Mouse (Mus musculus) heart, embryonic 10.5 days (tissue): ENCODE results near the gene Gm15517. TPM values are rescaled to one million over a fixed set of nuclear protein-coding genes. Genes with fewer than 3 reads are reported as not detected.
A peak's percentile ranks its signal among the peaks of the same experiment; 100 is the strongest.

Experiments
- DNase-seq: peaks from one replicate; pipeline ENCODE4 v3.0.0-alpha.2; 2017; ENCODE audit warnings: low spot score
- H3K27ac ChIP-seq: fragments of 300-500 bp; sonication (generic); 2 replicates; pipeline ENCODE4 v1.5.1; 2016; ENCODE audit warnings: mild to moderate bottlenecking
- H3K27me3 ChIP-seq: fragments of 300-500 bp; sonication (generic); 2 replicates; pipeline ENCODE4 v1.6.1; 2016; ENCODE audit warnings: mild to moderate bottlenecking; ENCODE audit not compliant: poor library complexity, insufficient read depth, severe bottlenecking
- H3K36me3 ChIP-seq: fragments of 300-500 bp; sonication (generic); 2 replicates; pipeline ENCODE4 v1.6.1; 2016; ENCODE audit warnings: mild to moderate bottlenecking, moderate library complexity
- H3K4me1 ChIP-seq: fragments of 300-500 bp; sonication (generic); 2 replicates; pipeline ENCODE4 v1.6.1; 2016; ENCODE audit warnings: mild to moderate bottlenecking
- H3K4me3 ChIP-seq: fragments of 300-500 bp; sonication (generic); 2 replicates; pipeline ENCODE4 v1.5.1; 2016; ENCODE audit warnings: mild to moderate bottlenecking, moderate library complexity
- H3K9me3 ChIP-seq: fragments of 300-500 bp; sonication (generic); 2 replicates; pipeline ENCODE4 v1.6.1; 2016; ENCODE audit warnings: mild to moderate bottlenecking, moderate library complexity
- WGBS: fragments of 180-500 bp; shearing (Covaris S2); methylation state at CpG from one replicate; pipeline ENCODE4 v1.1.7; 2016; 5-methylcytosine and 5-hydroxymethylcytosine counted together
- polyA plus RNA-seq: library from polyadenylated mRNA; unstranded; fragments of >200 nt; fragmentation: Nextera tagmentation; extraction: Ambion mirVana; gene quantifications from 2 replicates; pipeline ENCODE4 v1.2.1, GENCODE M21; 2016

The Gm15517 gene
- polyA plus RNA-seq, 1 experiment from 2014 or later = not detected

DNA sequence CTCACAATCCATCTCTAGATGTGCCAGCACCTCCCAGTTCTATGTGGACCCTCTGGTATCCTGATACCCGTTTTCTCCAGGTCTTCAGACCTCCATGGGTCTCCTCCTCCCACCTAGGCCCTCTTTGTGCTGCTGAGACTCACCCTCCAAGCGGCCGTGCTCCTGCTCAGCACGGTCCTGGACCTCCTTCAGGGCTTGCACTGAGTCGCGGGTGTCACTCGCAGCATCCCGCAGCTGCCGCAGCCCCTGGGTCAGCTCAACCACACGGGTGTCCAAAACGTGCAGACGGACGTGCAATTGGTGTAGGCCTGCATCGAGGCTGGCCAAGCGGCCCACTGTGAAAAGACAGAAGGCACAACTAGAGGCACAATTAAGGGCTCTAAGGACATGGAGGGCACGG lies 44.4 kb downstream of the Gm15517 start:
- H3K4me3 ChIP-seq = peak overlapping the region; percentile 67
- 10% methylated on average over 16 of the region's 16 CpGs for WGBS
- no peaks in the 10 kb centered on the region for H3K9me3 ChIP-seq
- no peaks in the 10 kb centered on the region for H3K36me3 ChIP-seq
- peaks cover 51% of the 10 kb centered on the region for H3K27me3 ChIP-seq
- no peak for DNase-seq
- H3K27ac ChIP-seq = 0 out of 2 replicates have a peak overlapping the region, but pooled peaks have one; percentile 54
- H3K4me1 ChIP-seq = peaks cover 20% of the 10 kb centered on the region

DNA sequence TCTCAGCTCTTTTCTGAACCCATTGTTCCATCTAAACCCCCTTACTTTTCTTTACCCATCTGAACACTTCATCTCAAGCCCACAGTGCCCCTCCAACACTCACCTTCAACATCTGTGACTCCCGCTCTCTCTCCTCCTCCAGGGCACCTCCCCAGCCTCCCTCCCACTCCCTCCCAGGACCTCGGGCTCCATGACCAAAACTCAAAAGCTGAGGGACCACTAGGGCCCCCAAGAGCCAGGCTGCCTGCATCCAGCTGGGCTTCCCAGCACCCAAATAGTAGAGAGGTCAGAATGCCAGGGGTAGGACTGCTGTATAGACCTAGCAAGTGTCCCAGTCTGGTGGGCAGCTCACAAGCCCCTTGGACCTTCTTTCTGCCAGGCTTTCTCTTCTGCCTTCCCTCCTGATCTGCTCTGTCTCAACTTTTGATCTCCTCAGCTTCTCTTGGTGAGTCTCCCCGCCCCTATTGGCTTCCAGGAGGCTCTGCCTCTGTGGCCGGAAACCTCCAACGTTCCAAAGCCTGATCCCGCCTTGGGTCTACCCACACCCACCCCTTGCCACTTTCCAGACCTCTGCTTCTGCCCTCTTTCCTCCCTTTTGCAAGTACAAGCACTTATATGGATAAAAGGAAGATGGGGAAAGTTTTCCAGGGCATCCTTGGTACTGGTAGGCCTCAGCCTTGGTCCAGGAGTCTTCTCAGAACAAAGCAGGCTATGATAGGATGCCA lies 45.4 kb downstream of the Gm15517 start, which contains the start of gene Clec11a:
Gene Clec11a, minus strand, starts transcription at position 387 of the 725 bp plus-strand sequence.
- H3K4me3 ChIP-seq = peak within 1 kb of the TSS; percentile 67
- WGBS = 58% methylated on average over 6 of the region's 6 CpGs
- H3K9me3 ChIP-seq = no peaks in the 10 kb centered on the region
- no peak for DNase-seq
- H3K27me3 ChIP-seq = peaks cover 61% of the 10 kb centered on the region
- peak within 1 kb of the TSS; percentile 54; the same call in 1 of the 2 replicates for H3K27ac ChIP-seq
- no peaks in the 10 kb centered on the region for H3K36me3 ChIP-seq
- peaks cover 30% of the 10 kb centered on the region for H3K4me1 ChIP-seq

DNA sequence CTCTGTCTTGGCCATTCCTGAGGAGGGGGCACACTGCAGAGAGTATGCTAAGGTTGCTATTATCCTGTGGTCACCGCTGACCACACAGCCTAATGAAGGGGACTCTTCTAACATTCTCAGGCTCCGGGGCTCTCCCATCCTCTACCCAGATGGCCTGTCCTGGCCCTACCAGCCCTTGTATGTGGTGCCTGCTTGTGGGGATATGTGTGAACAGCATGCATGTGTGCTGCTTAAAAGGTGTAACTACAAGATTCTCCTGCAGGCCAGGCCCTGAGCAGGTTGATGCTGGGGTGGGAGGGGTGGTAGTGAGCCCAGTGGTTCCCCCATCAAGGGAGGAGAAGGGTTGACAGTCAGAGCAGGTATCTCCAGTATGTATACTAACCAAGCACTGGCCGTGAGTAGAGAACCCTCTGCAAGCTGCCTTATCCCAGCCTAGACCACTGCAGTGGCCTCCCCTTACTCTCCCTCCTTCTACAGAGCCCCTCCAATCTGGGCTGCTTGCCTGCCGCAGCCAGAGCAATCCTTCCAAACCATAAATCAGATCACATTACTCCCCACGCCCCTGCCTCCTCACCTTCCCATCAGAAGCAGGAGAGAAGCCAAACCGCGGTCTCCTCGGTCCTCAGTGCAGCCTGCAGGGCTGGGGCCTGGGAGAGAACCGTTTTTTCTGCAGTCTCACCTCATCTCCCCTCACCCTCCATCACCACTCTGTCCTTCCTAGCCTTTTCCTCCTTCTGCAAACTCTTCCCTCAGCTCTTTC lies 46.2 kb downstream of the Gm15517 start:
- Histone ChIP-seq H3K9me3 (no peaks in the 10 kb centered on the region), H3K36me3 (no peaks in the 10 kb centered on the region), H3K4me1 (peaks cover 37% of the 10 kb centered on the region), H3K27ac (no peak overlapping the region), H3K4me3 (no peak overlapping the region), H3K27me3 (peaks cover 68% of the 10 kb centered on the region)
- 42% methylated on average over 9 of the region's 9 CpGs for WGBS
- no peak for DNase-seq

DNA sequence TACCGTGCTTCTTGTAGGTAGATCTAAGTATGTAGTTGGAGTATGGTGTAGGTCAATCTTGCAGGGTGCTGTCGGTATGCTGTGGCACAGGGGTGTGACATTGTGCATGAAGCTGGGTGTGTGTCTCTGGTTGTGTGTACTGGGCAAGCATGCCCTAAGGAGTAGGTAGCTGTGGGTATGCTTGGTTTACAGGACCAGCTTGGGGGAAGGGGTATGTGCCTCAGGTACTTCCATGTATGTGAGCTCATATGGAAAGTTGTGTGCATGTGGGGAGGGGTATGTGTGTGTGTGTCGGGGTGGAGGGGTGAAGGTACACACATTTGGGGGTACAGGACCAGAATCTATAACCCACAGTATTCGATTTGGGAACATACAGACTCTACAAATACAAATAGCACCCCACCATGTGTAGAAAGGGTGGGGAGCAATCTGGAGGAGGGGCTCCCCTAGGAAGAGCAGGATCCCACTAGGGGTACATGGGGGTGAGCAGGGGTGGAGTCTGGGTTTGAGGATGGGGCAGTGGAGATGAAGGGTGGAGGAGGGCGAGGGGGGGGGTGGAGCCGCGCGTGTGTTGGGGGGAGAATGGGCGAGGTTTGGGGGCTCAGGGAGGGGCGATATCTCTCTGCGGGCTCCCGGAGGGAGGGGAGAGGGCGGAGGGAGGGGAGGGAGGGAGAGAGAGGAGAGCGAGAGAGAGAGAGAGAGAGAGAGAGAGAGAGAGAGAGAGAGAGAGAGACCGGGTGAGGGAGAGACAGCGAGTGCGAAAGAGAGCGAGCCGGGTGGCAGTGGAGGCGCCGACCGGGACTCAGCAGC lies 48.4 kb downstream of the Gm15517 start, which contains the start of gene Shank1:
Gene Shank1, plus strand, starts transcription at position 779 of the 810 bp plus-strand sequence.
- peaks cover 31% of the 10 kb centered on the region for H3K4me1 ChIP-seq
- peak within 1 kb of the TSS; percentile 67 for H3K27ac ChIP-seq
- no peak for DNase-seq
- H3K27me3 ChIP-seq = peaks cover 91% of the 10 kb centered on the region
- WGBS = 18% methylated on average over 12 of the region's 22 CpGs
- no peaks in the 10 kb centered on the region for H3K36me3 ChIP-seq
- no peaks in the 10 kb centered on the region for H3K9me3 ChIP-seq
- peak within 1 kb of the TSS; percentile 62 for H3K4me3 ChIP-seq

DNA sequence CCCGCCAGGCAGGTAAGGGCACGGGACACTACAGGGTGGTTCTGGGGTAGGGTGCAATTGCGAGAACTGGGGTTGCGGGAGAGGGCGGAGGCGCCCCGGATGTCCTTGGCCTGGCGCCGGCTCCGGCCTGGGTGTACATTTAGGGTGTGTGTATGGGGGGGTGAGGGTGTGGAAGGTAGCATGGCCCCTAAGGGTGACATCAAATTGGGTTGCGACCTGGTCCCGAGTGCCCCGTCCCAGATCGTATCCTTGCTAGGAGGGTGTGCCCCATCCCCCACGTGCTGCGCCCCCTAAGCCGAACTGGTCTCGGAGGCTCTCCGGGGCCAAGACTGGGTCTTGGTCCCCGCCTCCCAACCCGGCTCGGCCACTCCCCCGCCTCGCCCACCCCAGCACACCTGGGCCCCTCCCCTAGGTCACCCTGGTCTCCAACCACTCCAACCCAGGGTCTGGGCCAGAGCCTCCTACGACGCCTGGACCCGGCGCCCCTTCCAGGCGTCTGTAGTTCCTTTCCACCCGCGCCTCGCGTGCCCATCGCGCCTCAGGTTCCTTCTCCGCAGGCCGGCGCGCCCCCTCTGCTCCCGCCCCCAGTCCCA lies 49.1 kb downstream of the Gm15517 start:
- peak overlapping the region; percentile 62 for H3K4me3 ChIP-seq
- peaks cover 93% of the 10 kb centered on the region for H3K27me3 ChIP-seq
- H3K4me1 ChIP-seq = peaks cover 31% of the 10 kb centered on the region
- under 1% methylated on average over 40 of the region's 40 CpGs for WGBS
- no peaks in the 10 kb centered on the region for H3K9me3 ChIP-seq
- no peak for DNase-seq
- H3K27ac ChIP-seq = peak overlapping the region; percentile 67
- no peaks in the 10 kb centered on the region for H3K36me3 ChIP-seq

DNA sequence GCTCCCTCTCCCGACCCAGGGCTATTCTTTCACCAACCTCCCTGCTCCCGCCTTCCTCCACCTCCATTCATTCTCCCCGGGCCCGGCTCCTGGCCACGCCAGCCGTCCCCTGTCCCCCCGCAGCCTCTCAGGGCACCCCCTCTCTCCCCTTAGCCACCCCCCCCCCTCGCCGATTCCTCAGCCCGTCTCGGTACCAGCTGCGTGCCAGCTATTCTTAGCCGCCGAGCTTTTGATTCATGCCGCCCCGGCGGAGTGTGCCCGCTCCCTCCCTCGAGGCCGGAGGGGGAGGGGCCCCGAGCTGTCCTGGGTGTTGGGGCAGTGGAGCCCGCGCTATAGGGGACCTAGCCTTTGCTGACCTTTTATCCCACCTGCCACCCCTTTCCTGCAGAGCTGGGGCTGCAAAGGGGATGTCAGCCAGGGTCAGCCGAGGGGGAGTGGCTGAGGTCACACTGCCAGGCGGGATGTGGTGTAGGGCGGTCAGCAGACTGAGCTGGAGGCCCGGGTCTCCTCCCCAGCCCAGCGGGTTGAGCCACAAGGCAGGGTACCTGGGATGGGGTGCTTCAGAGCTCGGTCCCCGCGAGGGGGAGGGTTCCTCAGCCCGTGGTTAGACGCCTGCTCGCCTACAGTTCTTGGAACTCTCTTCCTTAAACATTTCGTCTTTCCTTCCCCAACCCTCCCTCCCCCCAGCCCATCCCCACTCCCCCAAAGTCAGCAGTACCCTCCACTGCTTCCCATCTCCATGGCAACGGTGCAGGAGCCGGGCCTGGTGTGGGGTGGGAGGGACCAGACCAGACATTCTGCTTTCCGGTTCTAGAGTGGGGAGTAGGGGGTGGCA lies 49.8 kb downstream of the Gm15517 start:
- peak overlapping the region; percentile 62 for H3K4me3 ChIP-seq
- H3K27me3 ChIP-seq = peaks cover 94% of the 10 kb centered on the region
- H3K27ac ChIP-seq = peak overlapping the region; percentile 67
- no peaks in the 10 kb centered on the region for H3K9me3 ChIP-seq
- H3K4me1 ChIP-seq = peaks cover 25% of the 10 kb centered on the region
- no peaks in the 10 kb centered on the region for H3K36me3 ChIP-seq
- DNase-seq = no peak
- under 1% methylated on average over 35 of the region's 38 CpGs for WGBS

Other genes with a start within 250 kb of the Gm15517 start
- gene Klk1b26, start 249.3 kb upstream of the Gm15517 start, polyA plus RNA-seq = not detected in 2 replicates
- not detected in 2 replicates for gene Klk1b27, start 209.2 kb upstream of the Gm15517 start, polyA plus RNA-seq
- gene Klk1b21, start 159.1 kb upstream of the Gm15517 start, polyA plus RNA-seq = not detected in 2 replicates
- gene Klk1b22, start 148.8 kb upstream of the Gm15517 start, polyA plus RNA-seq = not detected in 2 replicates
- gene Klk1b16, start 124.7 kb upstream of the Gm15517 start, polyA plus RNA-seq = not detected in 2 replicates
- not detected in 2 replicates for gene Klk1b24, start 73.2 kb upstream of the Gm15517 start, polyA plus RNA-seq
- gene Klk1b3, start 63.3 kb upstream of the Gm15517 start, polyA plus RNA-seq = not detected in 2 replicates
- not detected in 2 replicates for gene Klk1b4, start 54.0 kb upstream of the Gm15517 start, polyA plus RNA-seq
- not detected in 2 replicates for gene Klk1b5, start 45.5 kb upstream of the Gm15517 start, polyA plus RNA-seq
- 0.30 TPM in 1 of 2 replicates, not detected in the other for gene Klk1, start 36.1 kb upstream of the Gm15517 start, polyA plus RNA-seq
- gene Gm36864, start 25.3 kb upstream of the Gm15517 start, polyA plus RNA-seq = not detected in 2 replicates
- 0.87 and 0.88 TPM in 2 replicates for gene 1700028J19Rik, start 14.8 kb upstream of the Gm15517 start, polyA plus RNA-seq
- gene 2410002F23Rik, start 14.7 kb upstream of the Gm15517 start, polyA plus RNA-seq = 121 and 136 TPM in 2 replicates
- gene Acp4, start 4.1 kb upstream of the Gm15517 start, polyA plus RNA-seq = not detected in 2 replicates
- gene Clec11a, start 45.5 kb downstream of the Gm15517 start, polyA plus RNA-seq = 0.60 and 1.2 TPM in 2 replicates
- gene Shank1, start 48.8 kb downstream of the Gm15517 start, polyA plus RNA-seq = 0.47 and 0.84 TPM in 2 replicates
- 0.74 and 0.78 TPM in 2 replicates for gene Syt3, start 122.7 kb downstream of the Gm15517 start, polyA plus RNA-seq
- gene 1700008O03Rik, start 124.4 kb downstream of the Gm15517 start, polyA plus RNA-seq = 0.49 and 0.83 TPM in 2 replicates
- gene Lrrc4b, start 167.6 kb downstream of the Gm15517 start, polyA plus RNA-seq = 1.2 and 1.7 TPM in 2 replicates
- 0.83 and 1.8 TPM in 2 replicates for gene Aspdh, start 203.9 kb downstream of the Gm15517 start, polyA plus RNA-seq
- 158 and 196 TPM in 2 replicates for gene Josd2, start 206.5 kb downstream of the Gm15517 start, polyA plus RNA-seq
- gene Emc10, start 235.1 kb downstream of the Gm15517 start, polyA plus RNA-seq = 92.2 and 95.7 TPM in 2 replicates
- gene Fam71e1, start 235.1 kb downstream of the Gm15517 start, polyA plus RNA-seq = 9.3 and 11.1 TPM in 2 replicates